Mouse (Mus musculus): Measurements from ENCODE around the gene Luzp4. TPM values are rescaled to one million over a fixed set of nuclear protein-coding genes. Genes with fewer than 3 reads are reported as not detected.
"Not testable (repeated sequence)": the region's sequence is repeated elsewhere in the genome, so short reads cannot be mapped to it uniquely, and the experiment has no call there.

Gene Luzp4
- polyA plus RNA-seq (2015; fragmentation: Nextera tagmentation; extraction: Ambion mirVana), result not detected in 2 replicates

DNA sequence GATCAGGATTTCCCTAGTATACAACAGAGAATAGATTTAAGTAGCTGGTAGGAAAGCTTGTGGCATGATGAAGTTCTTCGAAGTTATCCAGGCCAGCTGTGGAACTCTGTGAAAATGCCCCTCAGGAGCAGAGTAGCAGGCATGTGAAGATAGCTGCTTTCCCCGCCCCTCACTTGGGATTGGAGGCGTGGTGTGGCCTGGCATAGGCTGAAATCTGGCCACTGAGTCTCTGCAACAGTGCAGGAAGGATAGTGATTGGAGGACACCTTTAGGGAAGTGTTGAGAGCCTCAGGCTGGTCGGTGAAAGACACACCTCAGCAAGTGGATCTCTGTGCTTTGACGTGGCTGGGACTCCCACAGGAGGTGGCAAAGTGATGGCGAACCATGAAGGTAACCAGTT lies at the start of gene Luzp4:
Gene Luzp4, plus strand, starts transcription at position 301 of the 400 bp plus-strand sequence.
- H3K27me3 ChIP-seq (replicated peaks); H3K9ac ChIP-seq (replicated peaks); H3K4me2 ChIP-seq; H3K36me3 ChIP-seq; H3K27ac ChIP-seq (replicated peaks); H3K4me1 ChIP-seq; H3K4me3 ChIP-seq (replicated peaks); H3K9me3 ChIP-seq (replicated peaks); ATAC-seq (ENCODE audit: low FRiP score): not testable (repeated sequence)
- WGBS, result 81% methylated on average over 4 of the region's 6 CpGs

DNA sequence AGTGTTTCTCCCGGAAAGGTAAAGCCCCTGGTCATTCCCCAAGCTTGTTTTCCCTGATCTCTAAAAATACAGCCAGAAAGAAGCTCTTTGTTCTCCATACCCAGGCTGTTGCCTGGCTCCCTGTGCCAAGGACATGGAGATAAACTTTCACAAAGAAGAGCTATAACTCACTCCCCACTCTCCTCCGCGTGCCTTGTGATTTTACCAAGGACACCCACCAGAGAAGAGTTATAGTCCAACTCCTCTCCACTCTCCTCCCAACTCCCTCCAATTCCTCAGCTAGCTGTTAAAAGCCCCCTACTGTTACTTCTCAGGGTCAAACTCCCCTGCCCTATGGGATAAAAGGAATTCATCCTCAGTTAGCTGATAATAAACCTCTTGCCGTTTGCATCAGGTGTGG lies 15.6 kb upstream of the Luzp4 start:
- not testable (repeated sequence) for H3K4me2 ChIP-seq; H3K9me3 ChIP-seq (replicated peaks); ATAC-seq (ENCODE audit: low FRiP score); H3K27ac ChIP-seq (replicated peaks); H3K27me3 ChIP-seq (replicated peaks); H3K4me1 ChIP-seq; H3K9ac ChIP-seq (replicated peaks); H3K36me3 ChIP-seq; H3K4me3 ChIP-seq (replicated peaks)
- 92% methylated on average over 4 of the region's 4 CpGs for WGBS

Other genes starting within 250 kb of the Luzp4 start
- not detected in 2 replicates for gene Gm8334, start 242.5 kb upstream of the Luzp4 start, polyA plus RNA-seq (2015; fragmentation: Nextera tagmentation; extraction: Ambion mirVana)
- not detected in 2 replicates for gene Gm15127, start 194.0 kb upstream of the Luzp4 start, polyA plus RNA-seq (2015; fragmentation: Nextera tagmentation; extraction: Ambion mirVana)
- gene Ott, start 216.6 kb downstream of the Luzp4 start, polyA plus RNA-seq (2015; fragmentation: Nextera tagmentation; extraction: Ambion mirVana), result not detected in 2 replicates

Measured in neural tube, embryonic 15.5 days (tissue).